Mouse (Mus musculus) spleen, postnatal 4 days (tissue): Measurements from ENCODE around the gene Atg7.

Experiments used
- DNase-seq, 2 experiments: peaks; one replicate each; pipeline ENCODE4 v3.0.0; 2022; ENCODE audit warnings: low spot score in 2 of 2

Atg7 gene

DNA sequence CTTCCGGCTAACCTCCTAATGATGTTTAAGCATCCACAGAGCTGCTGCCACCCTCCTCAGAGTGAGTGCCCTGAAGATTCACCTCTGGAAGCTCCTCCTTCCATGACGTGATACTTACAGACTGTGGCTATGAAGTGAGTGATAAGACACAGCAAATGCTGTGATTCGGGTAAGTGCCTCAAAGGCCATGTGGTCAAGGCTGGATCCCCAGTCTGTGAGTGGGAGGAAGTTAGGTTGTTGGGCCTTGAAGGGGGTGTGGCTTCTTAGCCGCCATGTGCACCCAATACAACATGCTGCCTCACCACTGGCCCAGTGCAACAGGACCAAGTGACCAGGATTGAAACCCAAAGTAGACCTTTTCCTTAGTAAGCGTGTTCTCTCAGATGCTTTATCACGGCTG, 261.3 kb downstream of the Atg7 start:
- DNase-seq, result no peak

DNA sequence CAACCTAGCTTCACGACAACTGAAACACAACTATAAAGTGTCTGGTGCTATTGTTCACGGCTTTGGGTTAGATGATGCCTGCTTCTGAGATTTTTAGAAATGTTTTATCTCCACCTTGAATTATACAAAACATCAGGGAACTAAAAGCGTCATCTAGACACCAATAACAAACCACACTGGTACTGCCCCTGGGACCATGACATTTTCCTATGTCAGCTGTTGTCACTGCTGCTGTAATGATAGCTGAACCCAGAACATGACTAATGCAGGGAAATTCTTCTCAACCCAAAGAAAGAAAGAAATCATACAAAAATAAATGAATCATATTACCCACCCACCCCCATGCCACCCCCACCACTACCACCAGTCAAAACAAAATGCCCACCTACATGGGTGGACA, 261.9 kb downstream of the Atg7 start:
- no peak for DNase-seq

DNA sequence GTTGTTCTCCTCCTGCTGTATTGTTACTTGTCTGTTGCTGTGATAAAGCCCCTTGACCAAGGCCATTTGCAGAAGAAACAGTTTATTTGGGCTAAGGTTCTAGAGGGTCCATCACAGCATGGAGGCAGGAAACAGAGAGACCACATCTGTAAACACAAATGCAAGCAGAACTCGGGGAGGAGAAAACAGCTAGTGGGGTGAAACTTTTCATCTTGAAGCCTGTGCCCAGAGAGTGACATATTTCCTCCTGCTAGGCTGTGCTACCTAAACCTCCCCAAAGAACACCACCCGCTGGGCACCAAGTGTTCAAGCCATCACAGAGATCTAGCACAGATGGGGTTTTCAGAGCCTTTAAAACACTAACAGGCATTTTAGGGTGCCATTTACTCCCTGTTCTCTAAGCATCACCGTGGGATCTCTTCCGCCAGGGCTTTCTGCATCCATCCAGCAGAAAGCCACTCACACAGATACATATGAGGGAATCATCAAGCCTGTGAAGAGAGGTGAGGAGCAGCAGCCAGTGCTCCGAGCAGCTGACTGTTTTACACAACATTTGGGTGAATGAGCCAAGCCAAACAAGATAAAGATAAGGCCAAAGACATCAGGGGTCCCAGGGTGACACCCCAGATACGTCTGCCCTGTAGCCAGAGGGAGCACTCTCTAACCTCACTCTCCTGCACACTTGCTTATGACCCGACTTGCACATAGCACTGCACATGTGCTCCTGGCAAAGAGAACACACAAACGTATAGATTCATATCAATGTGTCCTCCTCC, 262.5 kb downstream of the Atg7 start:
- DNase-seq, result no peak

DNA sequence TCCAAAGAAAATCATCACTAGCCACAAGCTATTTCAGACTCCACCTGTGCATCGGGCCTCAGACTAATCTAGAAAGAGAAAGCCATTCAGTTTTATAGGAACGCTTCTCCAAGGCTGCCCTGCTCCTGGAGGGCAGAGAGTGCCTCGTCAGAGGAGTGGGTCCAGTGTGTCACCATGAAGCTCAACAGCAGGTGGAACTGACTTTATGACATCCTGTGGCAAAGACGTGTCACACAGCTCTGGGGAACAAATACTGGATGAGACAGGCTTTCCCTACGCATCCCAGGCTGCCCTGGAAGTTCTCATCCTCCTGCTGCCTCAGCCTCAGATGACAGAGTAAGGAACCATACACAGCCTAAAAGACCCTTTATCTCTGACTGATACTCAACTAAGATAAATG, 263.3 kb downstream of the Atg7 start:
- no peak for DNase-seq

DNA sequence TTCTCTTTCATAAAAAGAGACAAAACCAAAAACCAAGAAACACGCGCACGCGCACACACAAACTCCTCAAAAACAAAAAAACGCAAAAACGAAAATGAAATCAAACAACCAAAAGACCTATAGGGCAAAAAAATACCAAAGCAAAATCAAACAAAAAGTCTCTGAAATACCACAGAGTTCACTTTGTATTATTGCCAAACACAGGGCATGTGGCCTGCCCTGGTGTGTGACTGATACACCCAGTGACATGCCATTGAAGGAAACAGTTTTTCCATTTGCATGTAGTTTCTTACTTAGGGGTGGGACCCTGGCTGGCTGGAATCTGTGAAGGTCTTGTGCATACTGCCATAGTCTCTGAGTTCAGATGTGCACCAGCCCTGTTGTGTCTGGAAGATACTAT, 264.6 kb downstream of the Atg7 start:
- no peak for DNase-seq

DNA sequence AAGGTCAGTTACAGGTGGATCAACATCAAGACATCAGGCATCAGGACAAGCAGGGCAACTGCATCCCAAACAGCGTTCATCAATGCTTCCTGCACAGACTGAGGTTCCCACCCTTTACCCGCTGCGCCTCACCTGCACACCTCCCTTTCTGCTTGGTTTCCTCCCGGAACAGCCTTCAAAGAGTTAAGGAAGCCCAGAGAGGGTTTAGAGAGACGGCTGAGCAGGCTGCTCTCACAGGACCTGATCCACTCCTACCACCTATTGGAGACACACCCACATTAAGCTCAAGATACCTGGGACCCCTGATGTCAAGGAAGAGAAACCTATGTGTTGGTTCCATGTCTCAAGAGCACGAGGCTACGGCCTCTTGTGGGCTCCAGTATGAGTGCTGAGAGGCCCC, 266.9 kb downstream of the Atg7 start:
- no peak for DNase-seq
